Mouse (Mus musculus): ENCODE data around the gene Runx3.

Gene Runx3

DNA sequence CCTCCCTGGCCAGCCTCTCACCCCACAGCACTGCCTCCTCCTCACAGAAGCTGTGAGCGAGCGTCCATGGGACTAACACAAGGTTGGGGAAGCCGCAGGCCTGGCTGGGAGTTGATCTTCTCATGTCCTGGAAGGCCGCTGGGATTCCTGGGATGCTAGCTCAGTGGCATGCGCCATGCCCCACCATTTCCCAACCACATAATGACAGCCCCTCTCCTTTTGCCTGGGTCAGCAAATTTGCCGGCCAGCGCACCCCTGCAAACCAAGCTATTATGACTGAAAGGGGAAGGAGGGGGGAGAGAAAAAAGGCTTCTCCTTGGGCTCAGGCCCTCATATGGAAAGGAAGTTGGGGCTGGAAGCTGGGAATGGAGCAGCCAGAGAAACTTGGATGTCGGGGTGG, 6.8 kb upstream of the Runx3 start:
- no peak for DNase-seq (ENCODE audit: low read depth, low spot score)

GRCm38 (mm10) chr4:135114301-135114700, 6.2 kb upstream of the Runx3 start:
- no peak for DNase-seq (ENCODE audit: low read depth, low spot score)

DNA sequence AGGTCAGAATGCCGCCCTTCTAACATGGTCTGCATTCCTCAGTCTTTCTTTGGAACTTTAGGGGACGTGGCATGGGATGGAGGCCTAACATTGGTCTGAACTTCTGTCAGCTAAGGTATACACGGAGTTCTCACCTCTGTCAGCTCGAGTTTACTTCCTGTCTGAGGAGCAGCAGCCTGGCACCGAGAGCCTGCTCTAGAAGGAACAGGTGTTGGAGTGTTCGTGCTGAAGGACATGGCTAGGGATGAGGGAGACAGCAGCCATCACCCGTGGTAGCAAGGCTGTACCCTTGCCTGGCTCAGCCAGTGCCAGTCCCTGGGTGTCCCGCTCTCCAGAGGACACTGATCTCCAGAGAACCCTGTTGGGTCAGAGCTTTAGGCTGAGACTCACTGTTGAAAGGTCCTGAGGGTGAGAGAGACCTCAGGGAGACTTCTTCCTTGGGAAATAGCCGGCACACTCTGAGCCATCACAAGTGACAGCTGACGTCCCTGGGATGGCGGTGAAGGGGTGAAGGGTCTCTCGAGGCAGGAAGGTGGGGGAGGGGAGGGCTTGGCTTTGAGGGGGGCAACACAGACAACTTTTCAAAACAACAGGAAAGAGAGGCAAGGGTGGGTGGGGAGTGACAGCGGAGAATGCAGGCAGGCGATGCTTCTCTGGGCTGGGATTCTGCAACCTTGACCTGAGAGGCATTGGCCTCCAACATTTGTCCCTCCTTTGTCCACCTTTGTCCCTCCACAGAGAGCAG, 4.9 kb upstream of the Runx3 start:
- no peak for DNase-seq (ENCODE audit: low read depth, low spot score)

GRCm38 (mm10) chr4:135116391-135116790, 4.1 kb upstream of the Runx3 start:
- no peak for DNase-seq (ENCODE audit: low read depth, low spot score)

DNA sequence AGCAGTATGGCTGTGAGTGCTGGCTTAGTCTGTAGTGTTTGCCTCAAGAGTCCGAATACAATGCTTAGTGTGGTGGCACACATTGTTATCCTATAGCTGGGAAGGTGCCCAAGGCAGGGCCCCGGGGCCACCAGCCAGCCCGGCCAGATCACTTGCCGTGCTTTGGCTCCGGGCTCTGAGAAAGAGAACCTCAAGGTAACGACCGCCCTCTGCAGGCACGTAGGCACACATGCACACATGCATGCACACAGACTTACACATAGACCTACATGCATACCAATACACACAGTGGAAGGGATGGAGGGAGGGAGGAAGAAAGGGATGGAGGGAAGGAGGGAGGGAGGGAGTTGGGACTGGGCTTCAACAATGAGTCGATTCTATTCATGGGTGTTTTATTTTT, 2.6 kb upstream of the Runx3 start:
- DNase-seq (ENCODE audit: low read depth, low spot score), result no peak

DNA sequence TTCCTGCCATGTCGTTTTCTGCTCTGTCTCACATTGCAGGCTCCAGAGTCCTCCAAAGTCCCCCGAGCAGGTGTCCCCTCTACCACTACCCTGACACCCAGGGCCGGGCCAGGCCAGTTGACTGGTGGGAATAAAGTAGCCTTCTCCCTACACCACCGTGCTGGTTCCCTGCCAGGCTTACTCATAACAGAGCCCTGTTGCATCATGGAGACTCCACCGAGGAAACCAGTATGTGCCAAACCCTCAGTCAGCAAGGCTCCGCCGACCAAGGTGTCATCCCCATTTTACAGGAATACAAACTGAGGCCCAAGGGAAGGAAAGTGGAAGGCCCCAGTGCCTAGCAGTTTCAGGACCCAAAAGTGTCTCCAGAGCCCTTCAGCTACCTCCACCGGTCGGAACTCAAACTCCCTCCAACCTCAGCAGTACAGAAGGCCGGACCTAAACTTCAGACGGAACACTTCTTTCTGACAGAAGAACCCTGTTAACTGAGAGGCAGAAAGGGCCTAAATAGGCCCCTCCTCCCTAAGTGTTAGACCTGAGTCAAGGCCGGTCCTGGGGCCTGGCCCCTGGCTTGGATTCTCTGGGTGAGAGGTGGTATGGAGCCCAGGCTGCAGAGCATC, 1.5 kb upstream of the Runx3 start:
- DNase-seq (ENCODE audit: low read depth, low spot score), result peak; percentile 78

DNA sequence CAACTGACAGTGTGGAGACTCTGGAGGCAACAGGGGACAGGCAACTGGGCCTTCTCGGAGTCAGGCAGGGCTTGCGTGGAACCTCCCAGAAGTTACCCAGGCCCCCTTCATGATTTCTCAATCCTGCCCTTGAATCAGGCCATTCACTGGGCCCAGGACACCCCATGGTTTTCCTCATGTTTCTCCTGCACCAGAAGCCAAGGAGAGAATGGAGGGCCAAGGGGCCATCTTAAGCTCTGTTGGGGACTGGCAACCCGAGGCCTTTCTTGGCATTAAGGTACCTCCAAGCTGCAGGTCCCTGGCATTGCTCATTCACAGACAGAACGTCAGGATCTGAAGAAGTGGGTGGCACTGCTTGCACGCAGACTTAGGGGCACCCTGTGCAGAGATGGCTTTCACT, 3.3 kb downstream of the Runx3 start:
- no peak for DNase-seq (ENCODE audit: low read depth, low spot score)

DNA sequence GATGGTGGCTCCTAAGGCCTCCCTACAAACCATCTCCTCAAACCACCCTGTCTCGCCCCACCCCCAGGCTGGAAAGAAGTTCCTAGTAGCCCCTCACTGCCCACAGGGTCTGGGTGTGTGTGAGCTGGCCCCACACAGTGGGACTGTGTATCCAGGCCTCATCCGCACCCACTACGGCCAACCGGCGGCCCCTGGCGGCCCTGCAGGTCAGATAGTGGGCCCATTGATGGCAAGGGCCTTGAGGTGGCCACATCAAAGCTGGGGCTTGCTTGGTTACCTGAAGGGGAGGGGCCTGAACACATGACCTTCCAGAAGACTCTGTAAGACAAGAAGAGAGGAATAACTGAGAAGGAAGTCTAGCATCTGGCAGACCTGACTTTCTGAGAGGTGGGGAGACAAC, 4.3 kb downstream of the Runx3 start:
- no peak for DNase-seq (ENCODE audit: low read depth, low spot score)

GRCm38 (mm10) chr4:135125152-135125551, 4.7 kb downstream of the Runx3 start:
- DNase-seq (ENCODE audit: low read depth, low spot score), result no peak

DNA sequence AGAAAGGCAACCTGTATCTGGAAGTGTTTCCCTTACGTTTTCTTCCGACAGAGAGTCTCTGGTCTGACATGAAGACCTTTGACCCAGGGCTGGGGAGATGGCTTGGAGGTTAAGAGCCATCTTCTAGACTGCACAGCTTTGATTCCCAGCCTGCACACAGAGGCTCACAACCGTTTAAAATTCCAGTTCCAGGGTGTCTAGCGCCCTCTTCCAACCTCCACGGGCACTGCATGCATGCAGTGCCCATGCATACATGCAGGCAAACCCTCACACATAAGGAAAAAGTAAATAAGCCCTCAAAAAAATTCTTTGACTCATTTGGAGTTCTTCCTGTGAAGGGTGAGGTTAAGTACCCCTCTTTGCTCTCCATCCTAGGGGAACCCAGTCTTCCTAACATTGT, 5.9 kb downstream of the Runx3 start:
- DNase-seq (ENCODE audit: low read depth, low spot score), result no peak

GRCm38 (mm10) chr4:135128841-135129520, 8.5 kb downstream of the Runx3 start:
- no peak for DNase-seq (ENCODE audit: low read depth, low spot score)

DNA sequence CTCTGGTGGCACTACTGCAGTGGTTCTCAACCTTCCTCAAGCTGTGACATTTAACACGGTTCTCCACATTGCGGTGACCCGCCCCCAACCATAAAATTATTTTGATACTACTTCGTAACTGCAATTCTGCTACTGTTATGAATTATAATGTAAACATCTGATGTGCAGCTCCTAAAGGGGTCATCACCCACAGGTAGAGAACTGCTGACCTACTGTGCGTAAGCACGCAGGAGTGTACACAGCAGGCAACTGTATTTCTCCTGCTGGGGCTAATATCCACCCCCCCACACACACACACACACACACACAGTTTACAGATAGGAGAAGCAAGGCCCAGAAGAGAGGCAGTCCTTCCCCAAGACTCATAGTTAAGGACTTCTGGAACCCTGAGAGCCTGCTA, 9.7 kb downstream of the Runx3 start:
- no peak for DNase-seq (ENCODE audit: low read depth, low spot score)

- DNase-seq (ENCODE audit: low read depth, low spot score), result no peak
Measured at GRCm38 (mm10) chr4:135131145-135131544, 10.7 kb downstream of the Runx3 start.

GRCm38 (mm10) chr4:135132797-135133196, 12.3 kb downstream of the Runx3 start:
- DNase-seq (ENCODE audit: low read depth, low spot score), result no peak

DNA sequence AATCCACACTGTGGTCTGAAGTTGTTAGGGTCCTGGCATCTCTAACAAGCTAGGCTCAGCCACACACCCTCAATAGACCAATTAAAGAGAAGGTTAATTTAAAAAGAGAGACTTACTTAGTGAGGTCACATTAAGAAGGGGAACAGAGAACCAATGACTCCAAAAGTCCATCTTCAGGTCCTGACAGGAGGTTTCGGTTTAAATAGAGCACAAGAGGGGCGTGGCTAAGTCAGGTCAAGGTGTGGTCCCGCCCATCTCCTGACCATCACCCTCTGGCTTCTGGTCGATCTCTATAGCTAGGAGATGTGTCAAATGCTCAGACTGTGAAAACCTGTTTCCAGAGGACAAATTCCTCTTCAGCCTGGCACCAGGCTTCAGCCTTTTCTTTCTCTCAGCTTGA, 13.3 kb downstream of the Runx3 start:
- no peak for DNase-seq (ENCODE audit: low read depth, low spot score)

DNA sequence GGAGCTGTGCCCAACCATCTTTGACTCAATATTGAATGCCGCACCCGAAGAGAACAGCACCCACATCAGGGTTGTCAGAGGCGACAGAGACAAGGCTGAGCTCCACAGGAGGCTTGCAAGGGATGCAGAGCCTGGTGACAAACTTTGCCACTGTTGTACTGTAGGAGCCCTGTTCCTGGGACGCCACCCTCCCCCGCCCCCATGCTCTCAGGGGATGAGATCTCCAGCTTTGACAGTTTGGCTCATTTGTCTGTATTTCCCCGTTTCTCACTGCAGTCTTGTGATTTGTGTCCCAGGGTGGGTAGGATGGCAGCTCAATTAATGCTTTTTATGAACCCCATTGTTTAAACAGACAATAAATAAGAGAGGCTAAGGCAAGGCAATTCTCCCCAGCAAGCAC, 14.9 kb downstream of the Runx3 start:
- no peak for DNase-seq (ENCODE audit: low read depth, low spot score)

- no peak for DNase-seq (ENCODE audit: low read depth, low spot score)
Measured at GRCm38 (mm10) chr4:135136202-135136601, 15.8 kb downstream of the Runx3 start.

DNA sequence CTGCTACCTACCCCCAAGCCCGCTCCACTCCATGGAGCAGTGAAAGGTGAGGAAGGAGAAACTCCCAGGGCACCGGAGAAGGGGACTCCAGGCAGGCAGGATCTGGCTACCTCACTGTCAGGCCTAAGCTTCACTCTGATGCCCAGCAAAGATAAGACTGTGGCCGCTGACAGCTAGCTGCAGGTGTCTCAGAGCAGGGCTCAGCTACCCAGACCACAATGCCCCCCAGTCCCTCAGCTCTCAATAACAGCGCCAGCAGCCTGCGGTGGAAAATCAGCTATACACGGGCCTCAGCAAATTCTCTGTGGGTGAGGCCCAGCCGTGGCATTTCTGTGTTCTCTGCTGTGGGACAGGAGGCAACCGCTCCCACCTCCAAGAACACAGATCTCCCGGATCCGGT, 16.2 kb downstream of the Runx3 start:
- no peak for DNase-seq (ENCODE audit: low read depth, low spot score)

GRCm38 (mm10) chr4:135140647-135141515, 20.4 kb downstream of the Runx3 start:
- DNase-seq (ENCODE audit: low read depth, low spot score), result no peak

GRCm38 (mm10) chr4:135141720-135142119, 21.3 kb downstream of the Runx3 start:
- DNase-seq (ENCODE audit: low read depth, low spot score), result no peak

- DNase-seq (ENCODE audit: low read depth, low spot score), result peak; percentile 32
Measured at GRCm38 (mm10) chr4:135146734-135147133, 26.3 kb downstream of the Runx3 start.

GRCm38 (mm10) chr4:135148660-135149059, 28.2 kb downstream of the Runx3 start:
- no peak for DNase-seq (ENCODE audit: low read depth, low spot score)
